Mouse (Mus musculus) intestine, postnatal 0 days (tissue): ENCODE measurements around the gene Igflr1. TPM values are rescaled to one million over a fixed set of nuclear protein-coding genes. Genes with fewer than 3 reads are reported as not detected.
A peak's percentile ranks its signal among the peaks of the same experiment; 100 is the strongest.

Source experiments
- ATAC-seq: fragments of 200-750 bp; cut with Nextera tagmentation; 2 replicates; pipeline ENCODE4 v1.8.0; 2017; ENCODE audit warnings: mild to moderate bottlenecking, moderate TSS enrichment, moderate library complexity
- H3K27ac ChIP-seq: fragments of 300-500 bp; sonication (generic); 2 replicates; pipeline ENCODE4 v1.5.1; 2014; ENCODE audit warnings: mild to moderate bottlenecking, low read depth, low read length, moderate library complexity
- H3K27me3 ChIP-seq: fragments of 300-500 bp; sonication (generic); replicated peaks from 2 replicates; pipeline ENCODE4 v1.6.1; 2014; ENCODE audit warnings: low read length, mixed read lengths; ENCODE audit not compliant: control insufficient read depth, insufficient read depth
- H3K36me3 ChIP-seq: fragments of 300-500 bp; sonication (generic); 2 replicates; pipeline ENCODE4 v1.6.1; 2014; ENCODE audit warnings: mild to moderate bottlenecking, moderate library complexity; ENCODE audit not compliant: control insufficient read depth, insufficient read depth
- H3K4me1 ChIP-seq: fragments of 300-500 bp; sonication (generic); replicated peaks from 2 replicates; pipeline ENCODE4 v1.6.1; 2014; ENCODE audit warnings: antibody characterized with exemption, low read length, mixed read lengths; ENCODE audit not compliant: control insufficient read depth, insufficient read depth
- H3K4me2 ChIP-seq: fragments of 300-500 bp; sonication (generic); replicated peaks from 2 replicates; pipeline ENCODE4 v1.6.1; 2014; ENCODE audit warnings: low read depth, mild to moderate bottlenecking, moderate library complexity
- H3K4me3 ChIP-seq: fragments of 300-500 bp; sonication (generic); 2 replicates; pipeline ENCODE4 v1.5.1; 2014; ENCODE audit warnings: low read depth, low read length
- H3K9ac ChIP-seq: fragments of 300-500 bp; sonication (generic); 2 replicates; pipeline ENCODE4 v1.6.1; 2014; ENCODE audit warnings: mild to moderate bottlenecking, low read depth, low read length
- H3K9me3 ChIP-seq: fragments of 300-500 bp; sonication (generic); 2 replicates; pipeline ENCODE4 v1.6.1; 2016; ENCODE audit warnings: mixed run types; ENCODE audit not compliant: control insufficient read depth
- CTCF ChIP-seq: sonication (generic); IDR thresholded peaks from 2 replicates; pipeline ENCODE4 v1.5.1; 2016; ENCODE audit warnings: low read depth, mild to moderate bottlenecking, control low read depth, antibody characterized with exemption, moderate library complexity
- WGBS: fragments of 180-500 bp; shearing (Covaris S2); extraction: QIAGEN DNeasy Blood & Tissue Kit; methylation state at CpG from one replicate; pipeline ENCODE4 v1.1.7; 2014; 5-methylcytosine and 5-hydroxymethylcytosine counted together
- polyA plus RNA-seq: library from polyadenylated mRNA; unstranded; fragments of >200 nt; fragmentation: Nextera tagmentation; extraction: Ambion mirVana; gene quantifications from 2 replicates; pipeline ENCODE4 v1.2.1, GENCODE M21; 2015

The Igflr1 gene
- polyA plus RNA-seq, 1 experiment from 2014 or later: 0.73 TPM

GRCm38 (mm10) chr7:30604424-30604823, 39.2 kb downstream of the Igflr1 start:
- H3K4me3 ChIP-seq: no peak overlapping the region
- no peak overlapping the region for H3K9ac ChIP-seq
- no peak for TF ChIP-seq CTCF
- no peaks in the 10 kb centered on the region for H3K4me1 ChIP-seq
- ATAC-seq: no peak
- WGBS: 58% methylated on average over 8 of the region's 8 CpGs
- no peak overlapping the region for H3K27ac ChIP-seq
- H3K27me3 ChIP-seq: no peaks in the 10 kb centered on the region
- H3K9me3 ChIP-seq: no peaks in the 10 kb centered on the region
- no peaks in the 10 kb centered on the region for H3K36me3 ChIP-seq
- no peak overlapping the region for H3K4me2 ChIP-seq

DNA sequence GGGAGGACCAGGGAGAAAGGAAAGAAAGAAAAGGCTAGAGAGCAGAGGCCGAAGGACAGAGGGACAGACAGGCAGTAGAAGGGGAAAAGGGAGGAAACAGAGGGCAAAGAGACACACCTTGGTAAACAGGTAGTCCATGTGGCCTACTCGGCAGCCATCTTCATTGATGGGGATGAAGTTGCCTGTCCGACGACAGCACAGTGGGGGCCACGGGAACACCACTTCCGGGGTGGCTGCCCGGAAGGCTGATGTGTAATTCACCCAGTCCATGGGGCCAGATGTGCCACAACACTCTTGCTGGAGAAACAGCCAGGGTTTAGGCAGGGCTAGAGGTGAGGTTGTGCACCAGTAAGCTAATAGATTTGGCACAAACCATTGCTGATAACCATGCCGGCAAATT, 39.7 kb downstream of the Igflr1 start:
- Histone ChIP-seq H3K4me3 (no peak overlapping the region), H3K4me1 (no peaks in the 10 kb centered on the region), H3K9ac (no peak overlapping the region), H3K36me3 (no peaks in the 10 kb centered on the region), H3K4me2 (no peak overlapping the region), H3K27me3 (no peaks in the 10 kb centered on the region), H3K27ac (no peak overlapping the region), H3K9me3 (no peaks in the 10 kb centered on the region)
- TF ChIP-seq CTCF: no peak
- WGBS: 80% methylated on average over 8 of the region's 8 CpGs
- no peak for ATAC-seq

DNA sequence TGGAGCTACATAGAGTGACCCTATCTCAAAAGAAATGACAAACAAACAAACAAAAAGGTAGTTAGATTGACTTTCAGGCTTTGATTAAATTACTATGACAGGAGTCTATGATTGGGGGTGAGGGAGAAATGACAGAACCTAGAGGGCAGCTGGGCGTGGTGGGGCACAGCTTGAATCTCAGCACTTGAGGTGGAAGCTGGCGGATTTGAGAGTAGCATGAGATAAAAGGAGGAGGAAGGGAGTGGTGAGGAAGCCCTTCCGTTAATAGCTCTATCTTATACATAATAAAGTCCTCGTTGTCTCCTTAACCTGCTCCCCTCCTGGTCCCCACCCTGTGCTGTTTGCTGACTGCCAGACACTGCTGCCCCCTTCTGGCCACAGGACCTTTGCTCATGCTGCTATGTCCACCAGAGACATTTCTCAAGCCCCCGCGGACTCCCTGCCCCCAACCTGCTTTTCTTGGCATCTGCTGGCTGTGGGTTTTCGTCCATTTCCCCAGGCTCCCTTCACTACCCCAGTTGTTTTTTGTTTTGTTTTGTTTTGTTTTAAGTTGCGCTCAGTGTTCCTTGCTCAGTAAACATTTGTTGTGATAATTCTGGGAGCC, 42.6 kb downstream of the Igflr1 start:
- Histone ChIP-seq H3K9me3 (no peaks in the 10 kb centered on the region), H3K27ac (no peak overlapping the region)
- ATAC-seq: 0 out of 2 replicates have a peak, but pooled peaks have one; percentile 38

GRCm38 (mm10) chr7:30608476-30608875, 43.2 kb downstream of the Igflr1 start:
- Histone ChIP-seq H3K4me3 (no peak overlapping the region), H3K9ac (no peak overlapping the region), H3K4me2 (no peak overlapping the region), H3K36me3 (no peaks in the 10 kb centered on the region), H3K27ac (no peak overlapping the region), H3K9me3 (no peaks in the 10 kb centered on the region), H3K27me3 (no peaks in the 10 kb centered on the region), H3K4me1 (no peaks in the 10 kb centered on the region)
- no peak for ATAC-seq
- TF ChIP-seq CTCF: no peak
- 47% methylated on average over 16 of the region's 16 CpGs for WGBS

More for the DNA sequence above, 42.6 kb downstream of the Igflr1 start:
- Histone ChIP-seq H3K9ac (no peak overlapping the region), H3K36me3 (no peaks in the 10 kb centered on the region), H3K4me3 (no peak overlapping the region), H3K27me3 (no peaks in the 10 kb centered on the region), H3K4me2 (no peak overlapping the region), H3K4me1 (no peaks in the 10 kb centered on the region)
- 27% methylated on average over 8 of the region's 8 CpGs for WGBS
- peak; percentile 84 for TF ChIP-seq CTCF

DNA sequence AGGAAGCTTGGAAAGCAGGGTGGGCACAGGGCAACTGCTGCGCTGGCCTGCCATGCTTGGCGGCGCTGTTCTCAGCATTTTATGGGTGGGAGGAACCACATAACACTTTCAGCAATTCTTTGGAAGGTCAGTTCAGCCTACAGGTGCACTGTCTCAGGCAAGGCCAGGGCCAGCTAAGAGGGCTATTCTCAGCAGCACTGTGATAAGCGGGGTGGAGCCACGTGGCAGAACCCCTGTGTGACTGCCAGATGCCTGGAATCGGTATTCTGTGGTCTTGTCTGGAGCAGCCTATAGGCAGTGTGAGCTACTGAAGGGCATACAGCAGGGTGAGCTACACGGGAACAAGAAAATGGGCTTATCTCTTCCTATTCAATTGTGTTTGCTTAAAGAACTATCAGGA, 44.8 kb downstream of the Igflr1 start:
- WGBS: 28% methylated on average over 7 of the region's 7 CpGs
- ATAC-seq: no peak
- H3K4me1 ChIP-seq: no peaks in the 10 kb centered on the region
- H3K27me3 ChIP-seq: no peaks in the 10 kb centered on the region
- no peak overlapping the region for H3K4me3 ChIP-seq
- no peak overlapping the region for H3K9ac ChIP-seq
- peak; percentile 23; the same call in 1 of the 2 replicates for TF ChIP-seq CTCF
- H3K4me2 ChIP-seq: no peak overlapping the region
- no peak overlapping the region for H3K27ac ChIP-seq
- H3K36me3 ChIP-seq: no peaks in the 10 kb centered on the region; the same call in 1 of the 2 replicates
- no peaks in the 10 kb centered on the region for H3K9me3 ChIP-seq

GRCm38 (mm10) chr7:30612654-30613402, 47.6 kb downstream of the Igflr1 start, which contains the start of gene Upk1a:
Upk1a (minus strand) TSS chr7:30612847.
- Histone ChIP-seq H3K9ac (no peak within 1 kb of the TSS), H3K4me2 (no peak within 1 kb of the TSS), H3K4me3 (no peak within 1 kb of the TSS), H3K27ac (no peak within 1 kb of the TSS), H3K36me3 (peaks cover 14% of the 10 kb centered on the region), H3K4me1 (no peaks in the 10 kb centered on the region), H3K9me3 (no peaks in the 10 kb centered on the region), H3K27me3 (no peaks in the 10 kb centered on the region)
- WGBS: 32% methylated on average over 8 of the region's 8 CpGs
- TF ChIP-seq CTCF: no peak
- no peak for ATAC-seq
